Mouse (Mus musculus) liver (tissue): ENCODE results near the gene Fam19a2.

Experiments used
- DNase-seq: peaks from one replicate; pipeline ENCODE4 v3.0.0-alpha.2; 2020; ENCODE audit warnings: mixed read lengths

Fam19a2 gene

GRCm38 (mm10) chr10:123395429-123395828 is 131.6 kb downstream of the Fam19a2 start:
- DNase-seq = no peak

GRCm38 (mm10) chr10:123398136-123398535 is 134.3 kb downstream of the Fam19a2 start:
- no peak for DNase-seq

- DNase-seq = no peak
These were observed 137.4 kb downstream of the Fam19a2 start for GRCm38 (mm10) chr10:123401188-123401587.

GRCm38 (mm10) chr10:123402460-123402859 is 138.7 kb downstream of the Fam19a2 start:
- DNase-seq = no peak

- no peak for DNase-seq
These were observed 151.2 kb downstream of the Fam19a2 start for GRCm38 (mm10) chr10:123414953-123415352.

- DNase-seq = no peak
These were observed 152.2 kb downstream of the Fam19a2 start for GRCm38 (mm10) chr10:123416024-123416423.

- no peak for DNase-seq
These were observed 154.9 kb downstream of the Fam19a2 start for GRCm38 (mm10) chr10:123418616-123419173.

- DNase-seq = no peak
These were observed 156.5 kb downstream of the Fam19a2 start for GRCm38 (mm10) chr10:123420249-123420648.

GRCm38 (mm10) chr10:123424482-123424881 is 160.7 kb downstream of the Fam19a2 start:
- DNase-seq = no peak

GRCm38 (mm10) chr10:123426527-123427363 is 162.9 kb downstream of the Fam19a2 start:
- DNase-seq = no peak

GRCm38 (mm10) chr10:123431569-123431968 is 167.8 kb downstream of the Fam19a2 start:
- DNase-seq = no peak

GRCm38 (mm10) chr10:123437576-123437975 is 173.8 kb downstream of the Fam19a2 start:
- no peak for DNase-seq

- DNase-seq = no peak
These were observed 193.0 kb downstream of the Fam19a2 start for GRCm38 (mm10) chr10:123456800-123457199.

GRCm38 (mm10) chr10:123460466-123460865 is 196.7 kb downstream of the Fam19a2 start:
- DNase-seq = no peak

- no peak for DNase-seq
These were observed 198.5 kb downstream of the Fam19a2 start for GRCm38 (mm10) chr10:123462305-123462704.

- DNase-seq = no peak
These were observed 251.0 kb downstream of the Fam19a2 start for GRCm38 (mm10) chr10:123514749-123515148.

GRCm38 (mm10) chr10:123520613-123521012 is 256.8 kb downstream of the Fam19a2 start:
- DNase-seq = no peak

- DNase-seq = no peak
These were observed 257.4 kb downstream of the Fam19a2 start for GRCm38 (mm10) chr10:123521203-123521602.

- DNase-seq = no peak
These were observed 261.6 kb downstream of the Fam19a2 start for GRCm38 (mm10) chr10:123525424-123525823.

- no peak for DNase-seq
These were observed 262.3 kb downstream of the Fam19a2 start for GRCm38 (mm10) chr10:123526059-123526458.

GRCm38 (mm10) chr10:123536143-123536542 is 272.3 kb downstream of the Fam19a2 start:
- no peak for DNase-seq

GRCm38 (mm10) chr10:123548391-123548790 is 284.6 kb downstream of the Fam19a2 start:
- DNase-seq = no peak

GRCm38 (mm10) chr10:123567677-123568076 is 303.9 kb downstream of the Fam19a2 start:
- no peak for DNase-seq

GRCm38 (mm10) chr10:123570616-123571188 is 306.9 kb downstream of the Fam19a2 start:
- DNase-seq = no peak
